Mouse (Mus musculus): ENCODE measurements around the gene 4930415L06Rik. TPM values are rescaled to one million over a fixed set of nuclear protein-coding genes. Genes with fewer than 3 reads are reported as not detected.

4930415L06Rik gene
- not detected in 2 replicates for polyA plus RNA-seq (2016; fragmentation: Nextera tagmentation; extraction: Ambion mirVana)

- H3K4me1 ChIP-seq: no peaks in the 10 kb centered on the region
- WGBS: 89% methylated on average over 5 of the region's 5 CpGs
Observed at GRCm38 (mm10) chrX:89932752-89933151, at the start of gene 4930415L06Rik. 4930415L06Rik (minus strand) TSS chrX:89932852.

GRCm38 (mm10) chrX:89978621-89979020, 46.0 kb upstream of the 4930415L06Rik start:
- Histone ChIP-seq H3K9me3 (no peaks in the 10 kb centered on the region), H3K27ac (replicated peaks) (no peak overlapping the region), H3K4me1 (no peaks in the 10 kb centered on the region), H3K4me3 (no peak overlapping the region), H3K27me3 (replicated peaks; ENCODE audit: low read depth, poor library complexity, severe bottlenecking) (no peaks in the 10 kb centered on the region), H3K36me3 (replicated peaks) (no peaks in the 10 kb centered on the region)
- no peak for DNase-seq (ENCODE audit: low spot score)

More at GRCm38 (mm10) chrX:89932752-89933151, at the start of gene 4930415L06Rik:
- Histone ChIP-seq H3K27me3 (replicated peaks; ENCODE audit: low read depth, poor library complexity, severe bottlenecking) (no peaks in the 10 kb centered on the region), H3K9me3 (no peaks in the 10 kb centered on the region), H3K36me3 (replicated peaks) (no peaks in the 10 kb centered on the region), H3K27ac (replicated peaks) (no peak within 1 kb of the TSS), H3K4me3 (no peak within 1 kb of the TSS)
- DNase-seq (ENCODE audit: low spot score): no peak

GRCm38 (mm10) chrX:89904871-89905270, 27.8 kb downstream of the 4930415L06Rik start:
- Histone ChIP-seq H3K4me3 (no peak overlapping the region), H3K27ac (replicated peaks) (no peak overlapping the region), H3K27me3 (replicated peaks; ENCODE audit: low read depth, poor library complexity, severe bottlenecking) (no peaks in the 10 kb centered on the region), H3K4me1 (no peaks in the 10 kb centered on the region), H3K36me3 (replicated peaks) (no peaks in the 10 kb centered on the region), H3K9me3 (no peaks in the 10 kb centered on the region)
- 83% methylated on average over 1 of the region's 1 CpGs for WGBS
- no peak for DNase-seq (ENCODE audit: low spot score)

Other genes with a start within 250 kb of the 4930415L06Rik start
- not detected in 2 replicates for gene 4932429P05Rik, start 180.6 kb downstream of the 4930415L06Rik start, polyA plus RNA-seq (2016; fragmentation: Nextera tagmentation; extraction: Ambion mirVana)

Measured in embryonic facial prominence, embryonic 10.5 days (tissue).